Mouse (Mus musculus): ENCODE measurements around the gene Dnajc28. TPM values are rescaled to one million over a fixed set of nuclear protein-coding genes. Genes with fewer than 3 reads are reported as not detected.

Gene Dnajc28
- polyA plus RNA-seq, 1 experiment from 2014 or later: 5.8 TPM

DNA sequence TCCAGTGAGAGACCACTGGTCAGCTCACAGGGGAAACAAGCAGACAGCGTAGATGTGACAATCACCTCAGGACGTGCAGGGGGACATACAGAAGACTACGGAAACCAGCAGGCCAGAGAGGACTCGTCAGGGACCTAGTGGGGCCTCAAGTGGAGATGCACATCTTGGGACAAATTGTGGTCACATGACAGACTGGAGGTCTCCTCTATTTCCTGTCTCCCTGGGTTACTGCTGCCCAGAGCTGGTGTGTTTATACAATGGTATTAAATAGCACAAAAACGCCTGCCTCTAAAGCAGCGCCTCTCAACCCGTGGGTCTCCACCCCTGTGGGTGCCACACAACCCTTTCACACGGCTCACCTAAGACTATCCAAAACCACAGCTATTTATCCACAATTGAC, 26.7 kb downstream of the Dnajc28 start:
- no peak overlapping the region for H3K4me2 ChIP-seq (ENCODE audit: low read length)
- H3K36me3 ChIP-seq (ENCODE audit: control insufficient read depth, insufficient read depth, low read length): no peaks in the 10 kb centered on the region
- WGBS: 60% methylated on average over 8 of the region's 8 CpGs
- peaks cover 0 to 7% of the 10 kb centered on the region in 2 experiments; a peak in 2 of 4 replicates for H3K4me1 ChIP-seq (ENCODE audit: control insufficient read depth in 2 of 2, insufficient read depth in 2 of 2, low read length in 2 of 2)
- H3K9me3 ChIP-seq (ENCODE audit: control insufficient read depth, low read length): no peaks in the 10 kb centered on the region
- ATAC-seq (ENCODE audit: insufficient number of reproducible peaks, insufficient read depth, low FRiP score, low read depth): no peak
- no peak overlapping the region for H3K27ac ChIP-seq (replicated peaks in 1 of 2; ENCODE audit: control insufficient read depth in 1 of 2, insufficient read depth in 1 of 2, low read depth in 2 of 2, low read length in 2 of 2)
- no peak overlapping the region for H3K9ac ChIP-seq (ENCODE audit: low read length)
- no peak overlapping the region for H3K4me3 ChIP-seq (ENCODE audit: control insufficient read depth in 1 of 2, insufficient read depth in 1 of 2, low read depth in 1 of 2, low read length in 2 of 2)
- no peaks in the 10 kb centered on the region for H3K27me3 ChIP-seq (ENCODE audit: control insufficient read depth, insufficient read depth, low read length)

DNA sequence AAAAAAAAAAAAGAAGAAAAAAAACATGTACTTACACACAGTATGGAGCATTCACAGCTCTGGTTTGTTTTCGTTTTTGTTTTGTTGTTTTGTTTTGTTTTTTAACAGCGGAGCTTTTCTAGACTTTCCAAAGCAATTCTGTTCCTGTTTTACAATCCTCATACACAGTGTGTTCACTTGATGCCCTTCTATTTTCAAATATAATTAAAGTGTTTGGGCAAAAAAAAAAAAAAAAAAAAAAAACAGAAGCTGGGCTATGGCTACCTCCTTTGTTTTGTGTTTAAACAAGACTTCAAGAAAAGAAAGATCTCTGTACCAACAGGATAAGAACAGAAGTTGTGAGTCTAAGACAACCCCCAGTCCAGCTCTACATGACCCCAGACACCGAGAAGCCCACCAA, 30.1 kb downstream of the Dnajc28 start:
- H3K9me3 ChIP-seq (ENCODE audit: control insufficient read depth, low read length): no peaks in the 10 kb centered on the region
- H3K4me1 ChIP-seq (ENCODE audit: control insufficient read depth in 2 of 2, insufficient read depth in 2 of 2, low read length in 2 of 2): no peaks in the 10 kb centered on the region
- WGBS: 79% methylated on average over 3 of the region's 3 CpGs
- H3K27ac ChIP-seq (replicated peaks in 1 of 2; ENCODE audit: control insufficient read depth in 1 of 2, insufficient read depth in 1 of 2, low read depth in 2 of 2, low read length in 2 of 2): no peak overlapping the region
- no peaks in the 10 kb centered on the region for H3K27me3 ChIP-seq (ENCODE audit: control insufficient read depth, insufficient read depth, low read length)
- peaks cover 22% of the 10 kb centered on the region for H3K36me3 ChIP-seq (ENCODE audit: control insufficient read depth, insufficient read depth, low read length)
- ATAC-seq (ENCODE audit: insufficient number of reproducible peaks, insufficient read depth, low FRiP score, low read depth): no peak
- no peak overlapping the region for H3K4me3 ChIP-seq (ENCODE audit: control insufficient read depth in 1 of 2, insufficient read depth in 1 of 2, low read depth in 1 of 2, low read length in 2 of 2)
- no peak overlapping the region for H3K9ac ChIP-seq (ENCODE audit: low read length)
- no peak overlapping the region for H3K4me2 ChIP-seq (ENCODE audit: low read length)

DNA sequence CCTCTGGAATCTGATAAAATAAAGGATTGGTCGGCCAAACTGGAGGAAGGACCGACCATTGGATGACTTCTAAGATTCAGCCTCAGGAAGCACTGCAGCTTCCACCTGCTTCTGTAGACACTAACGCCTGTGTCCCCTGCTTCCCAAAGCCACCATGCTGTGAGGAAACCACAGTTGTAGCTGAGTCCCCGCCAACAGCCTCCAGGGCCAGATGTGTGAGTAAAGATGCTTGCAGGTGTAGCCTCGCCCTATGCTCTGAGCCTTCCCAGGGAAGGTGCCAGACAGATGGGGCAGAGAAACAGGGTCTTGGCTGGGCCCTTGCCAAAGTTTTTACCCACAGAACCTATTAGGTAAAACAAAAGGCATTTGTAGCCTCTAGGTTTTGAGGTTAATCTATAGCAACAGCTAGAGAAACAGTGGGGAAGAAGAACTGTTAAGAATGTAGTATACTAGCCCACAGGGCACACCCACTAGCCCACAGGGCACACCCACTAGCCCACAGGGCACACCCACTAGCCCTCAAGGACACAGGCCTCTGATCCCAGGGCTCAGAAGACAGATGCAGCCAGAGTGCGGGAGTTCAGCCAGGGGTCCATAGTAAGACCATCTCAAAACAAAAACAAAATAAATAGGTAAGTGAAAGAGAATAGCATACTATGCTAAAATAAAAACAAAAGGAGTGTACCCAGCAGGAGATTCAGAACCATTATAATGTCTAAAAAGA, 30.9 kb downstream of the Dnajc28 start:
- H3K4me3 ChIP-seq (ENCODE audit: control insufficient read depth in 1 of 2, insufficient read depth in 1 of 2, low read depth in 1 of 2, low read length in 2 of 2): no peak overlapping the region
- 68% methylated on average over 6 of the region's 6 CpGs for WGBS
- H3K9ac ChIP-seq (ENCODE audit: low read length): no peak overlapping the region
- H3K4me2 ChIP-seq (ENCODE audit: low read length): no peak overlapping the region
- H3K4me1 ChIP-seq (ENCODE audit: control insufficient read depth in 2 of 2, insufficient read depth in 2 of 2, low read length in 2 of 2): no peaks in the 10 kb centered on the region
- H3K9me3 ChIP-seq (ENCODE audit: control insufficient read depth, low read length): no peaks in the 10 kb centered on the region
- peaks cover 22% of the 10 kb centered on the region for H3K36me3 ChIP-seq (ENCODE audit: control insufficient read depth, insufficient read depth, low read length)
- H3K27me3 ChIP-seq (ENCODE audit: control insufficient read depth, insufficient read depth, low read length): no peaks in the 10 kb centered on the region
- no peak overlapping the region for H3K27ac ChIP-seq (replicated peaks in 1 of 2; ENCODE audit: control insufficient read depth in 1 of 2, insufficient read depth in 1 of 2, low read depth in 2 of 2, low read length in 2 of 2)
- ATAC-seq (ENCODE audit: insufficient number of reproducible peaks, insufficient read depth, low FRiP score, low read depth): no peak

DNA sequence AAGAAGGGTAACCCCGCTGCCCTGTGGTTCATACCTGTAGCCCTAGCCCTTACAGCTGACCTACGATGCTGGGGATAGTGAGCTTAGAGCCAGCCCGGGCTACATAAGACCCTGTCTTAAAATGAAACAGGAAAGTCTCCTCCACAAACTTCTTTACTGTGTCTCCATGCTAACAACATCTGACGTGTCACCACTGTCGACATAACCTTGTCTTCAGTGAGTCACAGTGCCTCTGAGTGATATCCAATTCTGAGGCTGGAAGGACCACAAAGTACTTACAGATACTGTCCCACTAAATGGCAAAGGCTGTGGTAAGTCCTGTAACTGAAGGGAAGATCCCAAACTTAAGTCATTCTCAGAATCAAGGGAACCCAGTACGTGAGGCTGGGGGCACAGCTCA, 32.6 kb downstream of the Dnajc28 start:
- H3K4me2 ChIP-seq (ENCODE audit: low read length): no peak overlapping the region
- no peak for ATAC-seq (ENCODE audit: insufficient number of reproducible peaks, insufficient read depth, low FRiP score, low read depth)
- no peak overlapping the region for H3K9ac ChIP-seq (ENCODE audit: low read length)
- no peaks in the 10 kb centered on the region for H3K4me1 ChIP-seq (ENCODE audit: control insufficient read depth in 2 of 2, insufficient read depth in 2 of 2, low read length in 2 of 2)
- WGBS: 78% methylated on average over 6 of the region's 6 CpGs
- no peak overlapping the region for H3K27ac ChIP-seq (replicated peaks in 1 of 2; ENCODE audit: control insufficient read depth in 1 of 2, insufficient read depth in 1 of 2, low read depth in 2 of 2, low read length in 2 of 2)
- no peaks in the 10 kb centered on the region for H3K9me3 ChIP-seq (ENCODE audit: control insufficient read depth, low read length)
- peaks cover 29% of the 10 kb centered on the region for H3K36me3 ChIP-seq (ENCODE audit: control insufficient read depth, insufficient read depth, low read length)
- no peak overlapping the region for H3K4me3 ChIP-seq (ENCODE audit: control insufficient read depth in 1 of 2, insufficient read depth in 1 of 2, low read depth in 1 of 2, low read length in 2 of 2)
- H3K27me3 ChIP-seq (ENCODE audit: control insufficient read depth, insufficient read depth, low read length): no peaks in the 10 kb centered on the region

DNA sequence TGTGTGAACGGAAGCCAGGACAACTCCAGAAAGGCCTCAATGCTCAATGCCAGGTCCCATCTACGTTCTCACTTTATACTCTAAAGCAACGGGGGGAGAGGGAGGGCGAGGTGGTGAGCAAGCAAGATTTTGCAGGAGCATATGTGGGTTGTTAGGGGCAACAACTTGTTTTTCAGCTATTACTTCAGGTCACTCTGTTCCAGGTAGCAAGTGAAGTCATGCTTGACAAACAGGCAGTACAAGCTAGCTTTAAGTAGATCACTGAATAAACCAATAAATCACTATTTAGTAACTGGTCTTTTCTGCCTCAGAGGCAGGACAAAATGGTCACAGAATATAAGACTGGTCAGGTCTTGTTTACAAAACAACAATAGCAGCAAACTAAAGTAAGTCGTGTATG, 33.2 kb downstream of the Dnajc28 start:
- no peaks in the 10 kb centered on the region for H3K27me3 ChIP-seq (ENCODE audit: control insufficient read depth, insufficient read depth, low read length)
- no peak overlapping the region for H3K4me2 ChIP-seq (ENCODE audit: low read length)
- WGBS: 87% methylated on average over 5 of the region's 5 CpGs
- H3K27ac ChIP-seq (replicated peaks in 1 of 2; ENCODE audit: control insufficient read depth in 1 of 2, insufficient read depth in 1 of 2, low read depth in 2 of 2, low read length in 2 of 2): no peak overlapping the region
- no peak overlapping the region for H3K9ac ChIP-seq (ENCODE audit: low read length)
- H3K36me3 ChIP-seq (ENCODE audit: control insufficient read depth, insufficient read depth, low read length): peaks cover 34% of the 10 kb centered on the region
- H3K4me3 ChIP-seq (ENCODE audit: control insufficient read depth in 1 of 2, insufficient read depth in 1 of 2, low read depth in 1 of 2, low read length in 2 of 2): no peak overlapping the region
- H3K4me1 ChIP-seq (ENCODE audit: control insufficient read depth in 2 of 2, insufficient read depth in 2 of 2, low read length in 2 of 2): no peaks in the 10 kb centered on the region
- ATAC-seq (ENCODE audit: insufficient number of reproducible peaks, insufficient read depth, low FRiP score, low read depth): no peak
- H3K9me3 ChIP-seq (ENCODE audit: control insufficient read depth, low read length): no peaks in the 10 kb centered on the region

DNA sequence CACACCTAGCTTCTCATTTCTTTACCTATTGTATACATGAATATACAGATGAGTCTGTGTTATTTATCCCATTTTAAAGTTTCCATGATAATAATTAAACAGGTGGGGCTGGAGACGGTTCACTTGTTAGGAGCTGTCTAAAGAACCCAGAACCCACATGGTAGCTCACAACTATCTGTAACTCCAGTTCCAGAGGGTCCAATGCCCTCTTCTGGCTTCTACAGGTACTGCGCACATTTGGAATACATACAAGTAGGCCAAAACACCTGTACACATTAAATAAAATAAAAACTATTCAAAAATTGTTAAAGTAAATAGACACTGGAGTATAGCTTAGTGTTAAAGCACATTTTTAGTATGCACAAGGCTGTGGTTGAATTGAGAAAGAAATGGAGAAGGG, 36.5 kb downstream of the Dnajc28 start:
- H3K4me3 ChIP-seq (ENCODE audit: control insufficient read depth in 1 of 2, insufficient read depth in 1 of 2, low read depth in 1 of 2, low read length in 2 of 2): no peak overlapping the region
- peaks cover 54% of the 10 kb centered on the region for H3K36me3 ChIP-seq (ENCODE audit: control insufficient read depth, insufficient read depth, low read length)
- 79% methylated on average over 2 of the region's 2 CpGs for WGBS
- no peak for ATAC-seq (ENCODE audit: insufficient number of reproducible peaks, insufficient read depth, low FRiP score, low read depth)
- H3K4me1 ChIP-seq (ENCODE audit: control insufficient read depth in 2 of 2, insufficient read depth in 2 of 2, low read length in 2 of 2): no peaks in the 10 kb centered on the region
- no peak overlapping the region for H3K9ac ChIP-seq (ENCODE audit: low read length)
- H3K4me2 ChIP-seq (ENCODE audit: low read length): no peak overlapping the region
- no peak overlapping the region for H3K27ac ChIP-seq (replicated peaks in 1 of 2; ENCODE audit: control insufficient read depth in 1 of 2, insufficient read depth in 1 of 2, low read depth in 2 of 2, low read length in 2 of 2)
- no peaks in the 10 kb centered on the region for H3K27me3 ChIP-seq (ENCODE audit: control insufficient read depth, insufficient read depth, low read length)
- H3K9me3 ChIP-seq (ENCODE audit: control insufficient read depth, low read length): no peaks in the 10 kb centered on the region

DNA sequence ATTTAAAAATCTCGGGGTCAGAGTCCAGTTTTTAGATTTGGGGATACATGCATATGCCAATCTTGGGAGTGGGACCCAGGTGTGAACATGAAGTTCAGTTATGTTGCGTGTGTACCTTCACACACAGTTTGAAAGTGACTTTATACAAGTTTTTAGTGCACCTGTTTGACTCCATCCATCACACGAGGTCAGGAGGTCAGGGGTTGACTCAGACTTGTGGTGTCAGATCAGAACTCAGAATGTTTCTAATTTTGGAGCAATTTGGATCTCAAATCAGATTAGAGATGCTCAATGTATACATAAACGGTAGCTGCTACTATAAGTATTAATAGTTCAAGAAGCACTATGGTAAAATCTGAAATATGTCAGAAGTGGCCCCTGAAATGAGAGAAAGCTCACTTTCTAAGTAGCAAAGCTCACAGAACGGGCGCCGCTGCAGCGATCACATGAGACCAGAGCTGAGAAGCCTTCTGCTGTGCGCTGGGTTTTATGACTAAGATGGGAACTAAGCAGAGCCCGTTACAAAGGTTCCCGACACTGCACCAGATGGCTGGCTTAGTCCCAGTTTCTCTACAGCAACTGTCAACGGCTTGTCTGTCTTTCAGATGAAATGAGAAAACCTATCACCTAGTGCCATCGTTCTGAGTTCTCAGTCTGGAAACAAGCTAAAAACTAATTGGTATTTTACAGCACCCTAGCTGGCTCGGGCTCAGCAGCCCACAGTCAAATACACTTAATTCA, 39.7 kb downstream of the Dnajc28 start:
- ATAC-seq (ENCODE audit: insufficient number of reproducible peaks, insufficient read depth, low FRiP score, low read depth): no peak
- H3K36me3 ChIP-seq (ENCODE audit: control insufficient read depth, insufficient read depth, low read length): peaks cover 38% of the 10 kb centered on the region

More for the DNA sequence above, 39.7 kb downstream of the Dnajc28 start:
- Histone ChIP-seq H3K9ac (ENCODE audit: low read length) (no peak overlapping the region), H3K9me3 (ENCODE audit: control insufficient read depth, low read length) (no peaks in the 10 kb centered on the region), H3K4me2 (ENCODE audit: low read length) (no peak overlapping the region), H3K4me1 (ENCODE audit: control insufficient read depth in 2 of 2, insufficient read depth in 2 of 2, low read length in 2 of 2) (no peaks in the 10 kb centered on the region), H3K4me3 (ENCODE audit: control insufficient read depth in 1 of 2, insufficient read depth in 1 of 2, low read depth in 1 of 2, low read length in 2 of 2) (no peak overlapping the region), H3K27ac (replicated peaks in 1 of 2; ENCODE audit: control insufficient read depth in 1 of 2, insufficient read depth in 1 of 2, low read depth in 2 of 2, low read length in 2 of 2) (no peak overlapping the region), H3K27me3 (ENCODE audit: control insufficient read depth, insufficient read depth, low read length) (no peaks in the 10 kb centered on the region)
- 76% methylated on average over 14 of the region's 14 CpGs for WGBS

All from heart, embryonic 14.5 days (tissue).